Mouse (Mus musculus) layer of hippocampus, postnatal 14 days (tissue): ENCODE data around the gene Tspo. TPM values are rescaled to one million over a fixed set of nuclear protein-coding genes. Genes with fewer than 3 reads are reported as not detected.

ENCODE experiments used
- DNase-seq, 2 experiments: peaks; one replicate each; pipeline ENCODE4 v3.0.0; 2021 to 2022; ENCODE audit warnings: low spot score in 2 of 2, mixed read lengths in 1 of 2
- total RNA-seq, 2 experiments: library from RNA; stranded (reverse); gene quantifications; 2 replicates each; pipeline ENCODE4 v1.2.3; 2021

Gene Tspo
- total RNA-seq, 2 experiments from 2014 or later, result 2.2 to 4.0 TPM

- no peak for DNase-seq
Observed at GRCm38 (mm10) chr15:83541647-83542287, 21.6 kb upstream of the Tspo start.

- DNase-seq, result no peak
Observed at GRCm38 (mm10) chr15:83546029-83546428, 17.4 kb upstream of the Tspo start.

GRCm38 (mm10) chr15:83547144-83547543 is 16.2 kb upstream of the Tspo start:
- no peak for DNase-seq

- no peak for DNase-seq
Observed at GRCm38 (mm10) chr15:83550137-83550536, 13.3 kb upstream of the Tspo start.

- DNase-seq, result no peak
Observed at GRCm38 (mm10) chr15:83553831-83554230, 9.6 kb upstream of the Tspo start.

- peak; percentile 80 to 91 for DNase-seq
Observed at GRCm38 (mm10) chr15:83555161-83555974, 8.0 kb upstream of the Tspo start.

- no peak for DNase-seq
Observed at GRCm38 (mm10) chr15:83560941-83561477, 2.4 kb upstream of the Tspo start.

- peak; percentile 50 to 78 for DNase-seq
Observed at GRCm38 (mm10) chr15:83562626-83563270, 644 bp upstream of the Tspo start.

- no peak for DNase-seq
Observed at GRCm38 (mm10) chr15:83563857-83564651, 662 bp downstream of the Tspo start.

- DNase-seq, result no peak
Observed at GRCm38 (mm10) chr15:83565434-83565833, 2.0 kb downstream of the Tspo start.

GRCm38 (mm10) chr15:83566006-83566405 is 2.6 kb downstream of the Tspo start:
- no peak for DNase-seq

- DNase-seq, result no peak
Observed at GRCm38 (mm10) chr15:83567728-83568127, 4.3 kb downstream of the Tspo start.

- DNase-seq, result no peak
Observed at GRCm38 (mm10) chr15:83568544-83568943, 5.2 kb downstream of the Tspo start.

- no peak for DNase-seq
Observed at GRCm38 (mm10) chr15:83569682-83570081, 6.3 kb downstream of the Tspo start.

- no peak for DNase-seq
Observed at GRCm38 (mm10) chr15:83570641-83571040, 7.2 kb downstream of the Tspo start.

GRCm38 (mm10) chr15:83571636-83572035 is 8.2 kb downstream of the Tspo start:
- DNase-seq, result no peak

GRCm38 (mm10) chr15:83572132-83572531 is 8.7 kb downstream of the Tspo start:
- DNase-seq, result no peak

GRCm38 (mm10) chr15:83573606-83574005 is 10.2 kb downstream of the Tspo start:
- DNase-seq, result no peak

GRCm38 (mm10) chr15:83574731-83575351 is 11.4 kb downstream of the Tspo start:
- DNase-seq, result no peak

GRCm38 (mm10) chr15:83575543-83575942 is 12.2 kb downstream of the Tspo start:
- no peak for DNase-seq

GRCm38 (mm10) chr15:83576651-83577050 is 13.3 kb downstream of the Tspo start:
- no peak for DNase-seq
